Mouse (Mus musculus): ENCODE measurements around the gene Mamdc2.
A peak's percentile ranks its signal among the peaks of the same experiment; 100 is the strongest.
"Not testable (repeated sequence)": the region's sequence is repeated elsewhere in the genome, so short reads cannot be mapped to it uniquely, and the experiment has no call there.

Gene Mamdc2

DNA sequence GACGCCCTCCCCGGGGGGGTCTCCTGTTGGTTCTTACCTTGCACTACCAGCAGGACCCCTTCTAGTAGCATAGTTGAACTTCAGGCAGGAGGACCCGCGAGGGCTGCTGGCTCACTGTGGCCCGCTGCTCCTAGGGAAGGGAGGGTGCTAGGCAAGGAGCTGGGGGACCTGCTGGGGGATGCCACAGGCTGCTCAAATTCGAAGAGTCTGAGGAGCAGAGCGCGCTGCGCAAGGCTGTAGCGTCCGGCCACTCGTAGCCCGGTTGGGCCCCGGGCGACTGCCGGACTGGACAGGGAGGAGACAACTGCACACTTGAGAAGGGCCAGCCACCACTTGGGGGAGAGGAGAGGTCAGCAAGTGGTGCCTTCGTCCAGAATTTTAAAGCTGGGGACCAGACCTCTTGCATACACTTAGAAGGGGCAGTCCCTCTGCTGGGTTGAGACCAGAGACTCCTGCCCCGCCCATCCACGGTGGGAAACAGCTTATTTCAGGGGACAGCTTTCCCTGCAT is at the start of gene Mamdc2:
Mamdc2 (minus strand) TSS at position 455 of the 510 bp plus-strand sequence.
- DNase-seq (ENCODE audit: low read depth, low spot score): peak; percentile 39

- no peak for DNase-seq (ENCODE audit: low read depth, low spot score)
Measured at GRCm38 (mm10) chr19:23498011-23498410, 49.8 kb upstream of the Mamdc2 start.

GRCm38 (mm10) chr19:23497171-23497917 is 49.1 kb upstream of the Mamdc2 start:
- no peak for DNase-seq (ENCODE audit: low read depth, low spot score)

GRCm38 (mm10) chr19:23496536-23496935 is 48.3 kb upstream of the Mamdc2 start:
- no peak for DNase-seq (ENCODE audit: low read depth, low spot score)

GRCm38 (mm10) chr19:23492663-23493062 is 44.4 kb upstream of the Mamdc2 start:
- DNase-seq (ENCODE audit: low read depth, low spot score): no peak

- not testable (repeated sequence) for DNase-seq (ENCODE audit: low read depth, low spot score)
Measured at GRCm38 (mm10) chr19:23490703-23491102, 42.5 kb upstream of the Mamdc2 start.

DNA sequence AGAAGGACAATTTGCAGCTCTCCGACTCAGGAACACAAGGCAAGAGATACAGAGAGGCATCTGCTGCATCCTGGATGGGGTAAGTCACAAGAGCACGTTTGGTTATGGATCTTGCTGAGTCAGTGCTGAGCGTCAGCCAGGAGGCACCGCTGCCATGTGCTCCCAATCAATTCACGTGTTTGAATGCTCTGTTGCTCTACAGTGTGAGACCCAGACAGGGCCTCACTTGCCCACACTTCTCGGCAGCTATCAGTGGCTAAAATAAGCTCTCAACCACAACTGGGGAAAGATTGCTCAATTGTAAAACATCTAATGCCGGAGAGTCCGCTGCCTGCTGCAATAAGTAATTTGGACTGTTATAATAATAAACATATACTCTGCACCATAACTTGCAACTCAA is 41.5 kb upstream of the Mamdc2 start:
- DNase-seq (ENCODE audit: low read depth, low spot score): no peak

GRCm38 (mm10) chr19:23487421-23487820 is 39.2 kb upstream of the Mamdc2 start:
- DNase-seq (ENCODE audit: low read depth, low spot score): no peak

DNA sequence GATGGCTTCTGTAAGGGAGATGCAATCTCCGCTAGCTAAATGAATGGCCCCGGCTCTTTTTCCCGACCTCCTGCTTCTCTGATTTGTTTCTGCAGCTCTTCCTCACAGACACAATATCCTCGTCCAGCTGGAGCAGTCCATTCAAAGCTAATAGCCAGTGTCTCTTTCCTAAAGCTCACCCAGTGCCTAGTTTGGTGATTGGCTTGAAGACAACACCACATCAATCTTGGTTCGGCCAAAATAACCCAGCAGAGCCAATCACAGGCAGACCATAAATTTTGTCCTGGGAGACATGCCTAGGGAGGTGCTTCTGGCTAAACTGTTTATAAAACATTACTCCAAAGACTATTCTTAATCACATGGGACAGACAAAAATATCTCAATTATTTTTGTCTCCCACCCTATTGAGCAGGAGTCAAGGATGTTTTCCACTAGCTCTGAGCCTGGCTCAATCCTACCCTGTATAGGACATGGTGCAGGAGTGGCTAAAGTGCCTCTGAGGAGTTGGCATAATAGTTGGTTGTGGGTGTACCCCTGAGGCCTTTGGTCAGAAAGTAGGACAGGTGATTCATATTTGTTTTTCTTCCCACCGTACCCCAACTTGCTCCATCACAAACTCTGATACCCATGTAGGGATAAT is 38.5 kb upstream of the Mamdc2 start:
- no peak for DNase-seq (ENCODE audit: low read depth, low spot score)

DNA sequence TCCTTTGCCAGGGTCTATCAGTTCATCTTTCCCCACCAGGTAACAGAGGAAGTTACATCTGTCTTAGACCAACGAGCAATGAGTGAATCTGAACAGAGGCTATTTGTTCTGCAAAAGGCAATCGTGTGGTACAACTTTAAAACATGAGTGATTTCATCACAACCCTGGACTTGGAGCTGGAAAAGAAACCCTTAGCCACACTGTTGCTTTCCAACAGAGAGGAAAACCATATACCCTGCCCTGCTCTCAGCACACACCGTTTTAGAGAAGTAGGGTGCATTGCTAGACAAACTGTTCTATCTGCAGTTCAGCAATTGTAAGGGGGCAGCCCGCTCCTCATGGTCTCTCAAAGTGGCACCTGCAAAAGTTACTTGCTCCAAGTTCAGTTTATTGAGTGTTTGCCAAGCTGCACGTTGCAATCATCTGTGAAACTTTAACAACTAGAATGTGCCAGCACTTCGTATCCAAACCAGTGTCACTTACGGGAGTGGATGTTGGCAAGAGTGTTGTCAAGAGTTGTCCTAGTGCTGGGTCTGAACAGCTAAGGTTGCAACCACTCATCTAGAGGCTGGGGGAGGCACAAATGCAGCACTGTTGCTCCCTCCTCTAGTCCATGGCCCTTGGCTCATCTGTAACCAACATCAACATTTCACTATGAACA is 37.8 kb upstream of the Mamdc2 start:
- no peak for DNase-seq (ENCODE audit: low read depth, low spot score)

- not testable (repeated sequence) for DNase-seq (ENCODE audit: low read depth, low spot score)
Measured at GRCm38 (mm10) chr19:23482571-23482970, 34.3 kb upstream of the Mamdc2 start.

DNA sequence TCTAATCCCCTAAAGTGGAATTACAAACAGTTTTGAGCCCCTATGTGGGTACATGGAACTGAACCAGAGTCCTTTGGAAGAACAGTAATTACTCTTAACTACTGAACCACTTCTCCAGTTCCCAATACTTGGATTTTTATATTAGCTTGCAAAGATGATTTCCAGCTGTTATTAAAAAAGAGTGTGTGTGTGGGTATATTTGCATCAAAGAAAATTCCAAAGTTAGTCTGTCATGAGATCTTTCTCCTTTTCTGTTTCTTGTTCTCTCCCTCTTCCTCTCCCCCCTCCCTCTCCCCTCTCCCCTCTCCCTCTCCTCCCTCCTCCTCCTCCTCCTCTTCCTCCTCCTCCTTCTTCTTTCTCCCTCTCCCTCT is 31.3 kb upstream of the Mamdc2 start:
- no peak for DNase-seq (ENCODE audit: low read depth, low spot score)

DNA sequence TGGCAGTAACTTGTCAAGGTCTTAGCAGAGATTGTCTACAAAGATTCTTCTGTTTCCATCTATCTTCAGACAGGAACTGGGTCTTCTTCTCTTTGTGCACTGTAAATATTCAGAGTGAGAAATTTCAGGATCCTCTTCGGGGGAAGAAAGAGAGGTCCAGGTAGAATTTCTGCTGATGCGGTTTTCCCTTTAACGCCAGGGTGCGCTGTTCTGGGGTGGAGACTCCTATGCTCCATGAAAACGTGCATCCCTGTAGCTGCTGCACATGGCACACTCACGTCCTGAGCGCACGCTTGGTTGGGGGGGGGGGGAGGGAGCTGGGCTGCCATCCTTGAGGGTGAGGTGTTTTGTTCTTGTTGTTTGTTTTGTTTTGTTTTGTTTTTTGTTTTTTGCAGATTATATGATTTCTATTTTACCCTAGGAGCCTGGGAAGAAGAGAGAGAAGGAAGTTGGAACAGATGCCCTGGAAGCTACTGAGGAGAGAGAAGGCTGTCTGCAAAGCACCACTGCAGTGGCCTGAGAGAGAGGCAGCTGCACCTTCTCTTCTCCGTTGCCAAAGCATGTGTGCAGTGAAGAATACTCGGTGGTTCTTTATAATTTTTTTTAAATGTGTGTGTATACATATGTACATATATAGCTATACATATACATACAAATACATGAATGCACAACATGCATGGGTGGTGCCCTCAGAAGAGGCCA is 30.8 kb upstream of the Mamdc2 start:
- DNase-seq (ENCODE audit: low read depth, low spot score): peak; percentile 53

DNA sequence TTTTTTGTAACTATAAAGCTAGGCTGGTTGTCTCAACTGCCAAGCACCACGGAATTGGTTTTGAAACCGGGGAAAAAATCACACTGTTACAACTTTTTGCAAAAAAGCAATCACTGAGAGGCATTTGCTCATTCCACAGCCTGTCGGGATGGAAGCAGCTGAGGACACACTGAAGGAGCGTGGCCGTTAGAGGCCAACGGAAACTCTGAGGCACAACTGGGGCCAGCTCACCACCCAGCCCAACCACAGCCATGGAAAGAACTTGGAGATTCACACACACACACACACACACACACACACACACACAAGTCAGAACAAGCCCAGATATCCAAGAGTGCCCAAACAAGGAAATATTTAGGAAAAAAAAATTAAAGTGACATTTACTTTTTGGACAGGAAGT is 29.6 kb upstream of the Mamdc2 start:
- no peak for DNase-seq (ENCODE audit: low read depth, low spot score)

DNA sequence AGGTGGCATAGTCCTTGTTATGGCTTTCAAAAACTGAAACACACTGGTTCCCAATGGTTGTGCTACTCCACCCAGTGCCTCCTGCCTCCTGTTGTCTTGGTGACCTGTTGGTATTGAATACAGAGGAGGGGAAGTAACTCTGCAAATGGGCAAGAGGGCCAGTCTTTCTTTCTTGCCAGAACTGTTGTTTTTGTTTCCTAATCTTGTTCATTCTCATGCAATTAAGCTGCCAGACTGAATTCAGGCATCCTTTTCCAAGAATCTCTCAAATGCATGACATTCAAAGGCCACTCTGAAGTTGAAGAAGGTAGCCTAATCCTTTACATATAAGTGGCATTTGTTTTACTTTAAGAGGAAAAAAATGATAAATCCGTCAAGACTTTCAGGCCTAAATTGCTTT is 19.6 kb upstream of the Mamdc2 start:
- DNase-seq (ENCODE audit: low read depth, low spot score): peak; percentile 56

DNA sequence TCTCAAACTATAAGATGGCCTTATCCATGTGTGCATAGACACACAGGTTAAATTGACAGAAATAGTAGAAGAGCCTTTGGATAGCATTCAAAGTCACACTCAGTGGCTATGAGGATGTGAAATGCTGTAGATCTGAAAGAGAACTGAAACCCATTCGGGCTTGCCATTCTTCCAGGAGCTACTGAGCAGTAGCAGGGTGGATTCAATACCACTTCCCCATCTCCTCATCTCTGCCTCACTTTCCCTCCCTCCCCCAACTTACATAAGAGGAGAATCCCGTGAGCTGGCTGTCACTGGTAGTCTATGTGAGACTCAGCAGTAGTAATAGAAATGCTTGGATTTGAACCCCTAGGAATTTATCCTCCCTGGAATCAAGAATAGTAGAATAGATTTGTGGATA is 18.8 kb upstream of the Mamdc2 start:
- no peak for DNase-seq (ENCODE audit: low read depth, low spot score)

DNA sequence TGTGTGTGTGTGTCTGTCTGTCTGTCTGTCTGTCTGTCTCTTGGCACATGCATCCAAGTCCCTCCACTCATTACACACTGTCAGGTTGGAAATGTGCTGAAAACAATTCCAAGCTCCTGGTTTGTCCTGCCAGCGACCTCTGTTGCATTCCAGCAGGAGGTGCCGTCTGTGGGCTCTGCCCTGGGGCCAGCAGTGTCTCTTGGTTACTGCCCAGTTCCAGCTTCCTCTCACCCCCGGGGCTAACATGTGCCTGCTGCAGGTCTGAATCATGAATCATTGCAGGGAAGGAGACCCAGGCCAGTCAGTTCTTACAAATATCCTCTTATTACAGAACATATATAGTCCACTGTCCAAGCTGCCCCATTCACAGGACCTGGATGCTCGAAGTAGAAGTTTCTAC is 9.2 kb upstream of the Mamdc2 start:
- no peak for DNase-seq (ENCODE audit: low read depth, low spot score)

DNA sequence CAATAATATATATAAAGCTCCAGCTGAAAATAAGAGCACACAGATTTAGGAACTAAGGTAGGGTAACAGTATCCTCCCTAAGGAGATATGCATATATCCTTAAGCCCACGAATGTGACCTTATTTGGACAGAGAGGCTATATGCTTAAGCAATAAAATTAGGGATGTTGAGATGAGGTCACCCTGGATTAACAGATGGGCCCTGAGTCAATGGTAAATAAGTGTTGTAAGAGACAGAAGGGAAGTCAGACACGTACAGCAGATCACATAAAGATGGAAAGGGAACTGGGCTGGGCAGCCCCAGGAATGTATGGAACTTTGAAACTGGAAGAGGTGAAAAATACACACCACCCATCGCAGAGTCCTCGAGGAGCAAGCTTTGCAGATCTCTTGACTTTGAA is 3.1 kb upstream of the Mamdc2 start:
- DNase-seq (ENCODE audit: low read depth, low spot score): no peak

DNA sequence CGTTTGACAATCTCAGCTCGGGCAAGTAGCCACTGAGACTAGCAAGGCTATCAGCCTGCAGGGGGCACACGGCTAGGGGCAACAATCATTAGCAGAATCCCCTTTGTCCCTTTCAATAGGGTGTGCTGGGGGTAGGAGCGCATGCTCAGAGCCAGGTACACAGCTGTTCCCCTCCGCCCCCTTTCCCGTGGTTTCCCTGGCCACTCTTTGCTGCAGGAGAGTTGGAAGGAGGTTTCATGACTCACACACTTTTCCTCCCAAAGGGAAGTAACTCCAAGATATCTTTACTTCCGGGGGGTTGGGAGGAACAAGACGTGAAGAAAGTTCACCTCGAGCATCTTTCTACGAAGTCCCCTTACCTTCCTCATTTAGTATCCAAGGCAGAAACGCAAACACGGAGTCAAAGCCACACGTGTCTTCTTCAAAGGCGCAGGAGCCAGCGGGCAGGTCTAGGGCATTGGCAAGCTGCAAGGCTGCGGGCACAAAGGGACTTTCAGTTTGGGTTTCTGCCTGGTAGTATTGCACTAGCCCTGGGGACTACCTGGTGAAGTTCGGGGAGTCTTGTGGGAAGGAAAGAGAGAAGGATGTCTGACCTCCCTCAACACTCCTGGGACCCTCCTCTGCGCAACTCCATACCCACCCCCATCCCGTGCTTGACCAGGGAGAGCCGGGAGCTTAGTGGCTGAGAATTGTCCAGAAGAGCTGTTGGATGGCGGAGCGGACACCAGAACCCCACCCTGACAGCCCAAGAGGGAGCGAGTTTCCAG is 838 bp downstream of the Mamdc2 start:
- DNase-seq (ENCODE audit: low read depth, low spot score): peak; percentile 56

GRCm38 (mm10) chr19:23444910-23445845 is 3.1 kb downstream of the Mamdc2 start:
- no peak for DNase-seq (ENCODE audit: low read depth, low spot score)
